Mouse (Mus musculus) testis, adult 2 months (tissue): ENCODE measurements around the gene Ppm1h. TPM values are rescaled to one million over a fixed set of nuclear protein-coding genes. Genes with fewer than 3 reads are reported as not detected.
A peak's percentile ranks its signal among the peaks of the same experiment; 100 is the strongest.

Source experiments
- H3K27ac ChIP-seq: fragments of 200-500 bp; 2 replicates; pipeline ENCODE4 v1.5.1; 2012; ENCODE audit warnings: low read depth, low read length; ENCODE audit not compliant: control insufficient read depth, insufficient read depth
- H3K27me3 ChIP-seq: fragments of 200-500 bp; 2 replicates; pipeline ENCODE4 v1.6.1; 2012; ENCODE audit warnings: mild to moderate bottlenecking, low read length, moderate library complexity; ENCODE audit not compliant: control insufficient read depth, insufficient read depth
- H3K36me3 ChIP-seq: fragments of 200-500 bp; 2 replicates; pipeline ENCODE4 v1.6.1; 2012; ENCODE audit warnings: mild to moderate bottlenecking, low read length; ENCODE audit not compliant: control insufficient read depth, insufficient read depth
- H3K4me1 ChIP-seq: fragments of 200-500 bp; 2 replicates; pipeline ENCODE4 v1.6.1; 2012; ENCODE audit warnings: low read length; ENCODE audit not compliant: control insufficient read depth, insufficient read depth
- H3K4me3 ChIP-seq: fragments of 200-500 bp; 2 replicates; pipeline ENCODE4 v1.5.1; 2012; ENCODE audit warnings: low read depth, mild to moderate bottlenecking, low read length, moderate library complexity, mixed read lengths; ENCODE audit not compliant: control insufficient read depth
- CTCF ChIP-seq: fragments of 200-500 bp; IDR thresholded peaks from 2 replicates; pipeline ENCODE4 v1.5.1; 2012; ENCODE audit warnings: low read depth, mild to moderate bottlenecking, inconsistent platforms, low read length, moderate library complexity; ENCODE audit not compliant: control insufficient read depth, insufficient read depth, insufficient replicate concordance
- POLR2A ChIP-seq: fragments of 200-500 bp; IDR thresholded peaks from 2 replicates; pipeline ENCODE4 v1.6.1; 2012; ENCODE audit warnings: low read depth, mild to moderate bottlenecking, inconsistent platforms, low read length, moderate library complexity; ENCODE audit not compliant: control insufficient read depth
- polyA plus RNA-seq: library from polyadenylated mRNA; depleted of rRNA; stranded (reverse); fragments of >200 nt; gene quantifications from 2 replicates; pipeline ENCODE4 v1.2.3, GENCODE M21; 2012

Gene Ppm1h
- polyA plus RNA-seq, 1 experiment, result 13.5 TPM

DNA sequence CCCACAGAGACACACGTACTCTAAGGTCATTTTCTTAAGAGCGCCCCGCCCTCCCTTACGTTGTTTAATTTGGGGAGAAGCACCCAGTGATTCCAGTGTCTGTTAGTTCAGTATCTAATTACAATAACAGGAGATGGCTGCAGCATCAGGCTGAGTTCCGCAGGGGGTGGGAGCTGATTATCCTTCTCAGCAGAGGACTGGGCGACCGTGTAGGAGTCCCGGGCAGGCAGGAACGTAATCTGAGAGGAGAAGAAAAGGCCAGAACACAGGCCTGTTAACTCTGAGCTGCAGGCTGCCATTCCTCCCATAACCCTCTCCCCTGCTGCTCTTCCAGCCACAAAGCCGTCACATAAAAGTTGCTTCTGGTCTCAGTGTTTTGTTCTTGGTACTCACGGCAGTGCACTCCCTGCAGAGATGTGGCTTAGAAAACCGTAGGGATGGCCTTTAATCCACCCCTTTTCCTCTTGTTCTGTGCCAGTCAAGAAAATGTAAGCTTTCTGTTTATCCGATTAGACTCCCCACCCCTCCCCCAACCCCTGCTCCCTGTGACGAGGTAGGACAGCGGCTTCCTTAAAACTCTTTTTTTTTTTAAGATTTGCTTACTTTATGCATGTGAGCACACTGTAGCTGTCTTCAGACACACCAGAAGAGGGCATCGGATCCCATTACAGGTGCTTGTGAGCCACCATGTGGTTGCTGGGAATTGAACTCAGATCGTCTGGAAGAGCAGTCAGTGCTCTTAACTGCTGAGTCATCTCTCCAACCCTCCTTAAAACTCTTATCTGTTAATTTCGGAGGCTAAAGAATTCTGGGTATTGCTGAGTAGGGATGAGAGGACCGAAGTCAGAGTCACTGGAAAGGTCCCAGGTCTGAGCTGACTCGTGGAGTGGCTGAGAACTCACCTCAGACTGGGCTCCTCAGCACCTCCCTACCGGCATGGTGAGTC lies 113.7 kb downstream of the Ppm1h start:
- Histone ChIP-seq H3K36me3 (no peaks in the 10 kb centered on the region), H3K27ac (0 out of 2 replicates have a peak overlapping the region, but pooled peaks have one; percentile 8), H3K27me3 (no peaks in the 10 kb centered on the region), H3K4me3 (no peak overlapping the region), H3K4me1 (peaks cover 5% of the 10 kb centered on the region)
- TF ChIP-seq POLR2A (no peak), CTCF (no peak)

DNA sequence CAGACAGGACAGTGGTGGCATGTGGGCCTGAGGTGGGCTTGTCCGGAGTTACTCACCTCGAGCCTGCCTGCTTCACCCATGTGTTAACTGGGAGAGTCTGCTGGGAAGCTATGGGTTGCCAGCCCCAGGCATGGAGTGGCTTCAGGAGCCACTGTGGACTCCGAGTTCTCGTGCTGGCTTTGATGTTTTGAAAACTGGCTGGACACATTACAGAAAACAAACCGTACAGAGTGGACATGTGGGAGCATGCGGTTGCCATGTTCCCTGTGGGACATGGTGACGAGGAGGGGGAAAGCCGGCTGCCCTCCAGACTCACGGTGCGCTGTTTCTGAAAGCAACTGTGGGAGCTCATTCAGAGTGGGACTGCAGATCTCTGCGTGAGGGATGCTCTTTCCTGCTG lies 114.6 kb downstream of the Ppm1h start:
- Histone ChIP-seq H3K27me3 (no peaks in the 10 kb centered on the region), H3K27ac (no peak overlapping the region), H3K4me3 (no peak overlapping the region)

DNA sequence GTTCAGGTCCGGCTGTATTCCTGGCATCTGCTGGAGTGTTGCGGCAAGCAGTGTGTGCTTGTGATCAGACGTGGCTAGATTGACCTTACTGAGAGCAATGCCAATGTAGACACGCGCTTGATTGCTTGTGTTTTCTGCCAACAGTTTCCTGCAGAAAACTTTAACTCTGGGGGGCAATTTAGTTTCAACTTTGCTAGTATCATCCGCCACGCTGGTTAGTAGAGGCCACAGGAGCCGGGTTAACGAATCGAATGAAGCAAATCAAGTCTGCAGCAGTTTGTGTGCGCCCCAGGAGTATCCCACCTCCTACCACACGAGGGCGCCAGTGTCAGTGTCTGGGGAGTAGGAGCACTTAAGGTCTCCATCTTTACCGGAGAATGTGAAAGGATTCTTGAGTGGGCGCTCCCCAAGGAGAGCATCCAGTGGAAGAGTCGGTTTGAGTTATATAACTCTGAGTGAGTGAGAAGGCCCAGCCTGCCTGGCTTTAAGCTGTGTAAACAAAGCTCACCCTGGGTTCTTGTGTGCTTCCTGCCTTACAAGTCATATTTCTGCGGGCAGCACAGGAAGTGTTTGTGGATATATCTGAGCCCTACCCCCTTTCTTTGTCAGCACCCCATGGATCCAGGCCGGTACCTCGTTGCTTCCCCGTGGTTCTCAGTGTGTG lies 115.8 kb downstream of the Ppm1h start:
- Histone ChIP-seq H3K4me1 (peaks cover 5% of the 10 kb centered on the region), H3K27ac (peak overlapping the region; percentile 70), H3K36me3 (no peaks in the 10 kb centered on the region), H3K4me3 (peak overlapping the region; percentile 56), H3K27me3 (no peaks in the 10 kb centered on the region)
- TF ChIP-seq CTCF (peak; percentile 94), POLR2A (no peak)

More for the DNA sequence above, 114.6 kb downstream of the Ppm1h start:
- no peak for TF ChIP-seq CTCF
- TF ChIP-seq POLR2A, result no peak
- Histone ChIP-seq H3K36me3 (no peaks in the 10 kb centered on the region), H3K4me1 (peaks cover 5% of the 10 kb centered on the region)

DNA sequence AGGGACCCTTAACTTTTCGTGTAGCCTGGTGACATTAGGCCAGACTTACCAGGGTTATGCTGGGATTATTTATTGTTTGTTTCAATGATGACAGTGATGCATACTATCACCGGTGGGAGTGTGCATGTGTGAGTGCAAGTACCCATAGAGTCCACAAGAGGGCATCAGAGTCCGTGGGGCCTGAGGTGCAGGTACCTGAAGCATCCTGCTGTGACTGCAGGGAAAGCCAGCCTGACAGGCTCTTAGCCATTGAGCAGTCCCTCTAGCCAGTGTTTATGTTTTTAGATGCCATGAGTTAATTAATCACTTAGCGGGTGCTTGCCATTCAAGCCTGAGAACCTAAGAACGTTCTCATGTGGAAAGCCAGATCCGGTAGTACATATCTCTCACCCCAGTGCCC lies 119.4 kb downstream of the Ppm1h start:
- peaks cover 10% of the 10 kb centered on the region for H3K4me1 ChIP-seq
- H3K4me3 ChIP-seq, result no peak overlapping the region
- H3K27me3 ChIP-seq, result no peaks in the 10 kb centered on the region
- H3K27ac ChIP-seq, result no peak overlapping the region
- no peaks in the 10 kb centered on the region for H3K36me3 ChIP-seq
- TF ChIP-seq CTCF, result peak; percentile 52; the same call in 1 of the 2 replicates
- no peak for TF ChIP-seq POLR2A

DNA sequence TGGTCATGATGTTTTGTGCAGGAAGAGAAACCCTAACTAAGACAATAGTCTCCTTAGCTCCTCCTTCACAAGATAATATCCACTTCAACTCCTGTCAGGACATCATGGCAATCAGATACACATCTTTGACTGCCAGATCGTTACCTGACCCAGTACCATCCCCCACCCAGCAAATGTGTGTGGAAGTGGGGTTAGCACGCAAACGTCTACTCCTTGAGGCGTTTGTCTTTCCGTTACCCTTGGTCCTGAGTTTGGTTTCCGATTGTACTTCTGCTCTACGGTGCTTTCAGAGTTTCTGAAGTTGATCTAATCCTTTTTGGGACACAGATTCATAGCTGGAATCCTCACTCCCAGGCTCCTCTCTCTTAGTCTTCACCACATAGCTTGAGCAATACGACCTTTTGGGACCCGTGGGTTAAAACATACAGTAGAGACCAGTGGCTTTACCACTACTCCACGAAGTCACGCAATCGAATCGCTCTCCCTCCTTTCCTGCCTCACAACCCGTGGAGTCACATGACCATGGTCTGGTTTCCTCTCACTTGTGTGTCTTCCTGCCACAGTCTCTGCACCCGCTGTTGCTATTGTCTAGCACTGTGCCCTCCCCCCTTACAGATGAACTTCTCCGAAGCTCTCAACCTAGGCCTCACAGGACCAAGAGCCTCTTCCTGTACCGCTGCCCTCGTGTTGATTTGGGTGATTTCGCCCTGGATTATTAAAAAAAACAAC lies 121.6 kb downstream of the Ppm1h start:
- no peak overlapping the region for H3K27ac ChIP-seq
- TF ChIP-seq CTCF, result no peak
- no peak for TF ChIP-seq POLR2A
- H3K4me3 ChIP-seq, result no peak overlapping the region
- H3K4me1 ChIP-seq, result peaks cover 5% of the 10 kb centered on the region
- H3K36me3 ChIP-seq, result no peaks in the 10 kb centered on the region
- no peaks in the 10 kb centered on the region for H3K27me3 ChIP-seq

DNA sequence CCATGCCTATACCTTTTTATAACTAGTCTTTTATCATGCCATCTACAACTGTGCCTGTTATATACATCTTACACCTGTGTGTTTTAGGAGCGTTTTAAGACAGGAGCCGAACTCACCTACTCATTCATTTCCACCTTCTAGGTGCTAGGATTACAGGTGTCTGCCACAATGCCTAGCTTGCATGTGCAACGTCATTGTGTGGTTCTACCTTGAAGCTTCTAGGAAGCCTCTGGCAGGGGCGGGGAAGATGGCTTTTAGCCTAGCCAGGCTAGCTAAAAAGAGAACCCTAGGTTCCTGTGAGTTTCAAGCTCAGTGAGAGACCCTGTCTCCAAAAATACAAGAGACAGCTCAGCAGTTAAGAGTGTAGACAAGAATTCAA lies 122.2 kb downstream of the Ppm1h start:
- H3K36me3 ChIP-seq, result no peaks in the 10 kb centered on the region
- no peak overlapping the region for H3K27ac ChIP-seq
- H3K4me1 ChIP-seq, result peaks cover 5% of the 10 kb centered on the region
- TF ChIP-seq CTCF (no peak), POLR2A (no peak)
- no peak overlapping the region for H3K4me3 ChIP-seq
- no peaks in the 10 kb centered on the region for H3K27me3 ChIP-seq

DNA sequence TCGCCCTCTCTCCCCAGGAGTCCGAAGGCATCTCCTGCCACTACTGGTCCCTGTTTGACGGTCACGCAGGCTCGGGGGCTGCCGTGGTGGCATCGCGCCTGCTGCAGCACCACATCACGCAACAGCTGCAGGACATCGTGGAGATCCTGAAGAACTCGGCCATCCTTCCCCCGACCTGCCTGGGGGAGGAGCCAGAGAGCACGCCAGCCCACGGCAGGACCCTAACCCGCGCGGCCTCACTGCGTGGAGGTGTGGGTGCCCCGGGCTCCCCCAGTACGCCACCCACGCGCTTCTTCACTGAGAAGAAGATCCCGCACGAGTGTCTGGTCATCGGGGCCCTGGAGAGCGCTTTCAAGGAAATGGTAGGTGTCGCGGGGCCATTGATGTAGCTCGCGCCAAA lies 123.7 kb downstream of the Ppm1h start:
- Histone ChIP-seq H3K27ac (no peak overlapping the region), H3K36me3 (no peaks in the 10 kb centered on the region), H3K27me3 (no peaks in the 10 kb centered on the region), H3K4me1 (peaks cover 5% of the 10 kb centered on the region), H3K4me3 (peak overlapping the region; percentile 10)
- TF ChIP-seq POLR2A, result no peak
- no peak for TF ChIP-seq CTCF
